Comparison of ENCODE assay signal across 33 mouse cellular contexts in the genomic region with DNA sequence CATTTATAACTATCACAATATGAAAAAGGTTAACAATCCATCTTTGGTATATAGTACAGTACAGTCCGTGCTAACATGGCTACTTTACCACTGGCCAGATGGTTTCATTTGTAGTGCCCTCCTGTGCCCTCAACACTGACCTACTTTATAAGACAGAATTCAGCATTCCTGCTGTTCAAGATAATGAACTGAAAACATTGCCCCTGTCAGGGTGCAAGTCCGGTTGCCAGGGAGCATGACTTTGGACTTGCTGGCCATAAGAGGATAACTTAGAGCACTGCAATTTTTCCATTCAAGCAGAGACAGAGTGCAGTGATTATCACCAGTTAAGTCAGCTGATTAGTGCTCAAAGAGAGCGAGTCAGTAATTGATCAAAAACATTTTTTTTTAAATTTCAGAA.
DNase-seq lines count a peak whose midpoint lies in the region; ATAC-seq and TF ChIP-seq lines count a peak whose summit lies in the region.
"Had no signal": no experiment of that assay in that cellular context is flagged by ENCODE, and none has a peak within 500 bp of the region (broad histone marks: within the 10 kb centered on the region; RNA-seq: fewer than 3 reads in every experiment).

No protein-coding gene starts in this region.

- peak; percentile 58 for ATAC-seq in cerebellum, adult (ENCODE audit: insufficient number of reproducible peaks, low FRiP score, low TSS enrichment)
- ATAC-seq in heart, embryonic 11.5 days (replicated peaks; ENCODE audit: insufficient number of reproducible peaks, low FRiP score, low TSS enrichment): no peak
- ATAC-seq: forebrain, embryonic 14.5 days; intestine, embryonic 15.5 days had no signal

- TF ChIP-seq CTCF in cerebellum, adult 2 months (IDR thresholded peaks at IDR 0.05; ENCODE audit: borderline replicate concordance, insufficient read depth, low read depth, low read length): no peak

- H3K4me2 ChIP-seq in heart, embryonic 11.5 days: no peak overlapping the region
- H3K4me2 ChIP-seq: embryonic facial prominence, embryonic 15.5 days; heart, embryonic 12.5 days; hindbrain, embryonic 15.5 days; intestine, embryonic 15.5 days; neural tube, embryonic 13.5 days had no signal

- H3K9me3 ChIP-seq in heart, embryonic 11.5 days (replicated peaks; ENCODE audit: control insufficient read depth, low read length): no peaks in the 10 kb centered on the region
- H3K9me3 ChIP-seq: embryonic facial prominence, embryonic 10.5 days; embryonic facial prominence, embryonic 15.5 days; heart, embryonic 12.5 days; hindbrain, embryonic 15.5 days; intestine, embryonic 15.5 days; midbrain, embryonic 10.5 days; neural tube, embryonic 13.5 days had no signal

- 22% methylated on average over 3 of the region's 3 CpGs for WGBS in cerebellum, adult 2 months
- WGBS in heart, embryonic 11.5 days (ENCODE audit: insufficient replicate concordance): 63% methylated on average over 3 of the region's 3 CpGs

- H3K4me3 ChIP-seq in cerebellum, adult 2 months (replicated peaks; ENCODE audit: insufficient read depth, low read depth, low read length): no peak overlapping the region
- H3K4me3 ChIP-seq in heart, embryonic 11.5 days (ENCODE audit: low read depth, low read length): no peak overlapping the region
- H3K4me3 ChIP-seq: embryonic facial prominence, embryonic 10.5 days; embryonic facial prominence, embryonic 15.5 days; gastrocnemius, adult 2 months; heart, embryonic 12.5 days; hindbrain, embryonic 15.5 days; intestine, embryonic 15.5 days; midbrain, embryonic 10.5 days; myocyte; neural tube, embryonic 13.5 days had no signal

- H3K27me3 ChIP-seq in cerebellum, adult 2 months (ENCODE audit: control insufficient read depth, insufficient read depth, low read length): no peaks in the 10 kb centered on the region
- H3K27me3 ChIP-seq in heart, embryonic 11.5 days (ENCODE audit: control insufficient read depth, insufficient read depth, low read length): no peaks in the 10 kb centered on the region
- H3K27me3 ChIP-seq: CH12.LX; embryonic facial prominence, embryonic 15.5 days; heart, embryonic 12.5 days; hindbrain, embryonic 15.5 days; intestine, embryonic 15.5 days; neural tube, embryonic 13.5 days had no signal

- H3K4me1 ChIP-seq in cerebellum, adult 2 months (ENCODE audit: control insufficient read depth, insufficient read depth, low read length): no peaks in the 10 kb centered on the region
- no peaks in the 10 kb centered on the region for H3K4me1 ChIP-seq in heart, embryonic 11.5 days (ENCODE audit: control insufficient read depth, insufficient read depth, low read length)
- H3K4me1 ChIP-seq: embryonic facial prominence, embryonic 10.5 days; embryonic facial prominence, embryonic 15.5 days; heart, embryonic 12.5 days; hindbrain, embryonic 15.5 days; intestine, embryonic 15.5 days; midbrain, embryonic 10.5 days; neural tube, embryonic 13.5 days had no signal

- DNase-seq in cerebellum, postnatal 4 days (ENCODE audit: low spot score in 2 of 2): no peak
- peak; percentile 46 for DNase-seq in Muller cell, postnatal 12 days (ENCODE audit: inconsistent ontology term)
- DNase-seq in cerebellum, adult 2 months: peak; percentile 22 to 63
- DNase-seq in cerebellum, postnatal 14 days: peak; percentile 7 to 25
- DNase-seq in kidney, adult 8-10 months: no peak
- no peak for DNase-seq in adipocyte (ENCODE audit: low spot score)
- DNase-seq: adrenal gland, postnatal 14 days; gastrocnemius, adult 2 months; gastrocnemius, postnatal 36 days; heart, adult 18-20 months; heart, postnatal 4 days; kidney, adult 2 months; kidney, postnatal 4 days; layer of hippocampus, postnatal 36 days; liver; lung, adult 2 months; lung, postnatal 14 days; right cerebral cortex, postnatal 14 days; thymus, postnatal 14 days had no signal

- no peak overlapping the region for H3K9ac ChIP-seq in heart, embryonic 11.5 days (ENCODE audit: low read depth, low read length)
- H3K9ac ChIP-seq: embryonic facial prominence, embryonic 15.5 days; heart, embryonic 12.5 days; hindbrain, embryonic 15.5 days; intestine, embryonic 15.5 days; liver, embryonic 14.5 days; neural tube, embryonic 13.5 days had no signal

- no peak for TF ChIP-seq POLR2A in cerebellum, adult 2 months (IDR thresholded peaks at IDR 0.05; ENCODE audit: borderline replicate concordance, insufficient read depth, low read length)

- no peaks in the 10 kb centered on the region for H3K36me3 ChIP-seq in heart, embryonic 11.5 days (ENCODE audit: control insufficient read depth, insufficient read depth, low read length)
- H3K36me3 ChIP-seq: embryonic facial prominence, embryonic 10.5 days; embryonic facial prominence, embryonic 15.5 days; heart, embryonic 12.5 days; hindbrain, embryonic 15.5 days; intestine, embryonic 15.5 days; midbrain, embryonic 10.5 days; neural tube, embryonic 13.5 days had no signal

- no peak overlapping the region for H3K27ac ChIP-seq in cerebellum, adult 2 months (ENCODE audit: insufficient read depth, low read length)
- no peak overlapping the region for H3K27ac ChIP-seq in heart, embryonic 11.5 days (ENCODE audit: low read depth, low read length)
- H3K27ac ChIP-seq: embryonic facial prominence, embryonic 10.5 days; embryonic facial prominence, embryonic 15.5 days; gastrocnemius, adult 2 months; hindbrain, embryonic 15.5 days; intestine, embryonic 15.5 days; kidney, postnatal 0 days; liver, embryonic 14.5 days; midbrain, embryonic 10.5 days; neural tube, embryonic 13.5 days had no signal

Comparison
In these comparisons a context has a peak if more than half of its experiments do, and no peak if none do; other contexts are left out.
1. DNase-seq: peak in Muller cell, postnatal 12 days (single experiment), cerebellum, adult 2 months (2 of 2) and cerebellum, postnatal 14 days (2 of 2); none in cerebellum, postnatal 4 days (0 of 2), kidney, adult 8-10 months (0 of 2) and adipocyte (single experiment).